In genomic region chr7:30193013-30193412, GRCm38 (mm10) we compare ENCODE assay signal across 8 mouse cellular contexts. TPM values are rescaled to one million over a fixed set of nuclear protein-coding genes. Genes with fewer than 3 reads are reported as not detected.
DNase-seq lines count a peak whose midpoint lies in the region; ATAC-seq and TF ChIP-seq lines count a peak whose summit lies in the region.

No protein-coding gene starts in this region.

- H3K27me3 ChIP-seq in hindbrain, embryonic 16.5 days (replicated peaks; ENCODE audit: control insufficient read depth, insufficient read depth, low read length) = no peaks in the 10 kb centered on the region
- H3K27me3 ChIP-seq in midbrain, postnatal 0 days (ENCODE audit: insufficient read depth, low read length) = no peaks in the 10 kb centered on the region

- DNase-seq in kidney, postnatal 4 days = peak; percentile 31 to 53
- no peak for DNase-seq in kidney, postnatal 36 days
- DNase-seq in embryo, embryonic 9.5 days (ENCODE audit: extremely low spot score) = peak; percentile 49
- no peak for DNase-seq in midbrain, postnatal 0 days (ENCODE audit: low spot score)
- no peak for DNase-seq in lung, adult 18-20 months
- no peak for DNase-seq in adrenal gland, postnatal 4 days (ENCODE audit: low spot score in 2 of 2)
- no peak for DNase-seq in yolk sac, embryonic 10.5 days (ENCODE audit: low spot score)

- H3K4me2 ChIP-seq in hindbrain, embryonic 16.5 days (ENCODE audit: low read length) = peak overlapping the region; percentile 66
- H3K4me2 ChIP-seq in midbrain, postnatal 0 days (ENCODE audit: low read depth, low read length, poor library complexity, severe bottlenecking) = peak overlapping the region; percentile 53

- no peak for TF ChIP-seq CTCF in midbrain, postnatal 0 days (IDR thresholded peaks at IDR 0.05)

- H3K9me3 ChIP-seq in hindbrain, embryonic 16.5 days (ENCODE audit: control insufficient read depth, low read length) = no peaks in the 10 kb centered on the region
- H3K9me3 ChIP-seq in midbrain, postnatal 0 days (ENCODE audit: low read length) = no peaks in the 10 kb centered on the region

- H3K4me3 ChIP-seq in hindbrain, embryonic 16.5 days (ENCODE audit: low read length) = peak overlapping the region; percentile 92
- H3K4me3 ChIP-seq in midbrain, postnatal 0 days (ENCODE audit: low read depth, low read length) = peak overlapping the region; percentile 75

- peaks cover 16% of the 10 kb centered on the region for H3K4me1 ChIP-seq in hindbrain, embryonic 16.5 days (ENCODE audit: control insufficient read depth, insufficient read depth, low read depth, low read length)
- H3K4me1 ChIP-seq in midbrain, postnatal 0 days (ENCODE audit: insufficient read depth, low read length) = peaks cover 6% of the 10 kb centered on the region; the same call in 1 of the 2 replicates

- WGBS in hindbrain, embryonic 16.5 days = 24% methylated on average over 9 of the region's 9 CpGs
- 17% methylated on average over 9 of the region's 9 CpGs for WGBS in midbrain, postnatal 0 days

- H3K27ac ChIP-seq in hindbrain, embryonic 16.5 days (ENCODE audit: low read depth, low read length) = peak overlapping the region; percentile 89; the same call in 1 of the 2 replicates
- H3K27ac ChIP-seq in midbrain, postnatal 0 days (ENCODE audit: low read depth, low read length) = peak overlapping the region; percentile 77; the same call in 1 of the 2 replicates

- ATAC-seq in hindbrain, embryonic 16.5 days = no peak
- ATAC-seq in midbrain, postnatal 0 days (ENCODE audit: low FRiP score) = no peak

- H3K36me3 ChIP-seq in hindbrain, embryonic 16.5 days (ENCODE audit: control insufficient read depth, insufficient read depth, low read length) = peaks cover 24% of the 10 kb centered on the region
- peaks cover 26% of the 10 kb centered on the region for H3K36me3 ChIP-seq in midbrain, postnatal 0 days (ENCODE audit: insufficient read depth, low read length)

- H3K9ac ChIP-seq in hindbrain, embryonic 16.5 days (ENCODE audit: low read depth, low read length) = peak overlapping the region; percentile 89
- H3K9ac ChIP-seq in midbrain, postnatal 0 days (replicated peaks; ENCODE audit: low read length, poor library complexity, severe bottlenecking) = peak overlapping the region; percentile 79

RNA-seq across cellular contexts. Expression of gene Capns1, which starts 5.6 kb away (rescaled TPM):
- 86.0 and 94.7 TPM in 2 replicates for polyA plus RNA-seq in hindbrain, embryonic 16.5 days (2015; fragmentation: Nextera tagmentation; extraction: Ambion mirVana)
- 201 and 272 TPM in 2 replicates for total RNA-seq in midbrain, postnatal 0 days (2014; rRNA removed)
- 58.0 and 62.4 TPM in 2 replicates for polyA plus RNA-seq in midbrain, postnatal 0 days (2015; fragmentation: Nextera tagmentation; extraction: Ambion mirVana)
- 100 to 1,000 TPM; 418 to 431 TPM for total RNA-seq in adrenal gland, postnatal 4 days (2021)

RNA-seq across cellular contexts. Expression of gene Cox7a1, which starts 9.1 kb away (rescaled TPM):
- 5.6 and 6.8 TPM in 2 replicates for polyA plus RNA-seq in hindbrain, embryonic 16.5 days (2015; fragmentation: Nextera tagmentation; extraction: Ambion mirVana)
- total RNA-seq in midbrain, postnatal 0 days (2014; rRNA removed) = not detected in 2 replicates
- polyA plus RNA-seq in midbrain, postnatal 0 days (2015; fragmentation: Nextera tagmentation; extraction: Ambion mirVana) = 7.3 and 8.8 TPM in 2 replicates
- 100 to 1,000 TPM; 176 to 250 TPM for total RNA-seq in adrenal gland, postnatal 4 days (2021)

RNA-seq across cellular contexts. Expression of gene Zfp146, which starts 23.5 kb away (rescaled TPM):
- 8.0 and 9.2 TPM in 2 replicates for polyA plus RNA-seq in hindbrain, embryonic 16.5 days (2015; fragmentation: Nextera tagmentation; extraction: Ambion mirVana)
- total RNA-seq in midbrain, postnatal 0 days (2014; rRNA removed) = 49.8 and 52.1 TPM in 2 replicates
- 5.9 and 7.2 TPM in 2 replicates for polyA plus RNA-seq in midbrain, postnatal 0 days (2015; fragmentation: Nextera tagmentation; extraction: Ambion mirVana)
- 10 to 100 TPM; 77.4 to 83.3 TPM for total RNA-seq in adrenal gland, postnatal 4 days (2021)

RNA-seq across cellular contexts. Expression of gene Polr2i, which starts 38.7 kb away (rescaled TPM):
- 168 and 175 TPM in 2 replicates for polyA plus RNA-seq in hindbrain, embryonic 16.5 days (2015; fragmentation: Nextera tagmentation; extraction: Ambion mirVana)
- total RNA-seq in midbrain, postnatal 0 days (2014; rRNA removed) = 93.3 and 126 TPM in 2 replicates
- 190 and 196 TPM in 2 replicates for polyA plus RNA-seq in midbrain, postnatal 0 days (2015; fragmentation: Nextera tagmentation; extraction: Ambion mirVana)
- 10 to 100 TPM; 82.1 to 84.3 TPM for total RNA-seq in adrenal gland, postnatal 4 days (2021)

RNA-seq across cellular contexts. Expression of gene Tbcb, which starts 39.1 kb away (rescaled TPM):
- 465 and 500 TPM in 2 replicates for polyA plus RNA-seq in hindbrain, embryonic 16.5 days (2015; fragmentation: Nextera tagmentation; extraction: Ambion mirVana)
- 127 and 149 TPM in 2 replicates for total RNA-seq in midbrain, postnatal 0 days (2014; rRNA removed)
- 483 and 527 TPM in 2 replicates for polyA plus RNA-seq in midbrain, postnatal 0 days (2015; fragmentation: Nextera tagmentation; extraction: Ambion mirVana)
- 10 to 100 TPM; 84.3 to 85.1 TPM for total RNA-seq in adrenal gland, postnatal 4 days (2021)

Comparison
In these comparisons a context has a peak if more than half of its experiments do, and no peak if none do; other contexts are left out.
1. DNase-seq: peak in kidney, postnatal 4 days (2 of 2) and embryo, embryonic 9.5 days (single experiment); none in kidney, postnatal 36 days (0 of 2), midbrain, postnatal 0 days (single experiment), lung, adult 18-20 months (0 of 2), adrenal gland, postnatal 4 days (0 of 2) and yolk sac, embryonic 10.5 days (single experiment).
2. RNA of gene Cox7a1, which starts 9.1 kb away (total RNA-seq): 176 to 250 TPM in adrenal gland, postnatal 4 days; not detected in midbrain, postnatal 0 days; every median in the first group is over 100 times any median in the second.